Mouse (Mus musculus) limb, embryonic 10.5 days (tissue): ENCODE results near the gene Cradd. TPM values are rescaled to one million over a fixed set of nuclear protein-coding genes. Genes with fewer than 3 reads are reported as not detected.
A peak's percentile ranks its signal among the peaks of the same experiment; 100 is the strongest.

Source experiments
- DNase-seq: peaks from one replicate; pipeline ENCODE4 v3.0.0-alpha.2; 2017; ENCODE audit warnings: low spot score
- H3K27ac ChIP-seq: fragments of 300-500 bp; sonication (generic); 2 replicates; pipeline ENCODE4 v1.5.1; 2016; ENCODE audit warnings: mild to moderate bottlenecking
- H3K27me3 ChIP-seq: fragments of 300-500 bp; sonication (generic); 2 replicates; pipeline ENCODE4 v1.6.1; 2016; ENCODE audit warnings: low read depth, mild to moderate bottlenecking; ENCODE audit not compliant: poor library complexity, severe bottlenecking
- H3K36me3 ChIP-seq: fragments of 300-500 bp; sonication (generic); 2 replicates; pipeline ENCODE4 v1.6.1; 2016; ENCODE audit warnings: mild to moderate bottlenecking, moderate library complexity
- H3K4me1 ChIP-seq: fragments of 300-500 bp; sonication (generic); 2 replicates; pipeline ENCODE4 v1.6.1; 2016
- H3K4me3 ChIP-seq: fragments of 300-500 bp; sonication (generic); 2 replicates; pipeline ENCODE4 v1.5.1; 2016; ENCODE audit warnings: mild to moderate bottlenecking, moderate library complexity
- H3K9me3 ChIP-seq: fragments of 300-500 bp; sonication (generic); replicated peaks from 2 replicates; pipeline ENCODE4 v1.6.1; 2016; ENCODE audit warnings: mild to moderate bottlenecking
- WGBS: fragments of 180-500 bp; shearing (Covaris S2); methylation state at CpG from one replicate; pipeline ENCODE4 v1.1.7; 2016; 5-methylcytosine and 5-hydroxymethylcytosine counted together
- polyA plus RNA-seq: library from polyadenylated mRNA; unstranded; fragments of >200 nt; fragmentation: Nextera tagmentation; extraction: Ambion mirVana; gene quantifications from 2 replicates; pipeline ENCODE4 v1.2.1, GENCODE M21; 2016

The Cradd gene
- polyA plus RNA-seq, 1 experiment from 2014 or later, result 11.9 TPM

DNA sequence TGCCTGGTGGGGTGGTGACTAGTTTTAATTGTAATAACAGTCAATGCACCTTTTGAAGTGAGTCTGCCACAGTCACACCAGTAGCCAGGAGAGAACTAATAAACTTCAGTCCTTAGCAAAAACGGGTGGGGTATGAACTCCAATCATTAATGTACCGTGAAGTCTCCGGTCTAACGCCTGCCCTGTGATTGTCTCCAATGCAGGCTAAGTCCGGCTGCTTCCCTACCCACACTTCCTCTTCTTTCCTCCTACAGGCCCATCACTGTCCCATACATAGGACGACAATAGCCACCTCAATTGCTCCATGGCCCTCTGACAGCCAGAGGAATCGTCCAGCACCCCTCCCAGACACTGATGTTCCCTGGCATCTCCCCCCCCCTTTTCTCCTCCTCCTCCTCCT lies 67.8 kb downstream of the Cradd start:
- WGBS, result 48% methylated on average over 7 of the region's 7 CpGs
- no peak for DNase-seq
- H3K4me3 ChIP-seq, result no peak overlapping the region
- H3K9me3 ChIP-seq, result no peaks in the 10 kb centered on the region
- no peaks in the 10 kb centered on the region for H3K36me3 ChIP-seq
- H3K4me1 ChIP-seq, result peaks cover 36% of the 10 kb centered on the region
- H3K27ac ChIP-seq, result peak overlapping the region; percentile 71
- peaks cover 6% of the 10 kb centered on the region; the same call in 1 of the 2 replicates for H3K27me3 ChIP-seq

DNA sequence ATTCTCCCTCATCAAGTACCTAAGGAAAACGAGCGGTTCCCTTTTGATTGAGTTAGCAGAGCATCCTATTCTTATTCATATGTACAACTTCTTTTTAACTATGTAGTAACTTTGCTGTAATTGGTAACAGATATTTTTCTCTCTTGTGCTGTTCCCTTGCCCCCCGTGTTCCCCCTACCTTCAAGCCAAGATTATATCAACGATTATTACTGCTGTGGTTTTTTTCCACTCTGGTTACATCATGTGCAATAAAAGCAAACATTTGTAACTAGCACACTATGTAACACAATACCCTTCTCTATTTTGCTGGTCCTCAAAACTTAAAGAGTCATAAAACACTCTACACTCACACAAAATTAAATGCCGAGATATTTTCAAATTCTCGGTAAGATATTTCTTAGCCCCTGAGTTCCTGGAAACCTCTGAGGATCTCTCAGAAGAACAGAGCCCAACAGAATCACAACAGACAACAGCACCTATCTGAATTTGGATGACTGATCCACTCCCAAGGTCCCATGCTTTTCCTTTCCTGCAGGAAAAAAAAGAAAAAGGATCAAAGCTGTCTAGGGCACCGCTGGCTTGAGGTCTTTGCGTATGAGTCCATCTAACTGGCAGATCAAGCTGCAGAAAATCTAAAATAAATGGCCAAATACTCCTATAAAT lies 68.8 kb downstream of the Cradd start:
- no peaks in the 10 kb centered on the region for H3K36me3 ChIP-seq
- peaks cover 40% of the 10 kb centered on the region for H3K4me1 ChIP-seq
- no peaks in the 10 kb centered on the region for H3K9me3 ChIP-seq
- DNase-seq, result no peak
- 72% methylated on average over 8 of the region's 8 CpGs for WGBS
- no peak overlapping the region for H3K4me3 ChIP-seq
- no peak overlapping the region for H3K27ac ChIP-seq
- peaks cover 6% of the 10 kb centered on the region; the same call in 1 of the 2 replicates for H3K27me3 ChIP-seq

DNA sequence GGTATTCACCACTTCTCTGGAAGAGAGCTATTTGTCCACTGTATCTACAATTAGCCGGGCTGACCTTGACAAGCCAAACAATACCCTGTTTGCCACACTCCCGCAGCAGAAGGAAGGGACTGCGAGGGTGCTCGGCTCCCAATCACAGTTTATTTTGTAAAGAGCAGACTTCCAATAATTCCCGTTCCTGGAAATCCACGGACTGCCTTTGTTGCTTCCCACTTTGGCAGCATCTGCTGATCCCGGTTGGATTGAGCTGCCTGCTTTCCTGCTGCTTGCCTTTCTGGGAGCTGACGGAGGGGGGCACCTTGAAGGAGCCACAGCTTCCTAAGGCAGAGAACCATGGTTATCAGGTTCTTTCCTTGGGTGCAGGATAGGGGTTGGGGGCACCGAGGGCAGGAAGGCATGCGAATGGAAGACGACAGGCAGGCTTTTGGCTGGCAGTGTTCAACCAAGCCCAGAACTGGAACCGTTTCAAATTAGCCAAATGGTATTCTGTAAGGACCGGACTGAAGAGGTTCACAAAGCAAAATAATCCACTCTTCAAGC lies 69.4 kb downstream of the Cradd start:
- no peaks in the 10 kb centered on the region for H3K36me3 ChIP-seq
- WGBS, result 63% methylated on average over 13 of the region's 13 CpGs
- H3K4me1 ChIP-seq, result peaks cover 40% of the 10 kb centered on the region
- H3K27me3 ChIP-seq, result peaks cover 6% of the 10 kb centered on the region; the same call in 1 of the 2 replicates
- H3K27ac ChIP-seq, result peak overlapping the region; percentile 76
- DNase-seq, result no peak
- no peak overlapping the region for H3K4me3 ChIP-seq
- H3K9me3 ChIP-seq, result no peaks in the 10 kb centered on the region

DNA sequence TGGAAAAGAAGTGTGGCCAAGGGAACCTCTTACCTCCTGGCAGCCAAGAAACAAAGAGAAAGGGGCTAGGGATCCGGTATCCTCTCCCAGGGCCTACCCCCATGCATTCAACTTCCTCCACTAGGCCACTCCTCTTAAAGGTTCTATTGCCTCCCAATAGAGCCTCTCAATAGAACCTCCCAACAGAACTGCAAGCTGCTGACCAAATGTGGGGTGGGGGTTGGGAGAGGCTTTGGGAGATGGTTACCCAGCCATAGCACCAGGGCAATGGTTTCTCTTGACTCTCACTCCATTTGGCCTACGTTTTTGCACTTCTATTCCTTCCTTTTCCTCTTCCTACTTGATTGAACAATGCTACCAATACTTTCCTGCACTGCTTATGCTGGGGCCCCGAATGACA lies 69.9 kb downstream of the Cradd start:
- Histone ChIP-seq H3K27ac (peak overlapping the region; percentile 76; the same call in 1 of the 2 replicates), H3K4me1 (peaks cover 43% of the 10 kb centered on the region), H3K4me3 (no peak overlapping the region), H3K9me3 (no peaks in the 10 kb centered on the region), H3K27me3 (peaks cover 6% of the 10 kb centered on the region; the same call in 1 of the 2 replicates), H3K36me3 (no peaks in the 10 kb centered on the region)
- no peak for DNase-seq
- WGBS, result 69% methylated on average over 3 of the region's 3 CpGs

DNA sequence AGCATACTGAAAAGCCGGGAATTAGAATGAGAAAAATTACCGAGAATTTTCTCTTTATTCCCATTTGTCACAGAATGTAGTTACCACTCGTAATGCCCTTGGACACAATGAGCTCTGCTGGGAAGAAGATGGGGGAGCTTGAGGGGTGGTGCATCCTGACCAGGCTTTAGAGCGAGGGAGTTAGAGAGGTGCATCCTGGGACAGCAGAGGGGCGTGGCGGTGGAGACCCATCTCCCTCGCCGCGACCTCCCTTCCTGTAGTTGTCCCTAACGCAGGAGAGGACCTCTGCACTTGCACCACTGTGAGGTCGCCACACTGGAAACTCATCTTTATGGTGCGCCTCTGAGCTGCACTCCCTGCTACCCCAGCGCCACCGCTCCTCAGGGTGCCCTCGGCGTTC lies 72.3 kb downstream of the Cradd start:
- H3K4me1 ChIP-seq, result peaks cover 50% of the 10 kb centered on the region

DNA sequence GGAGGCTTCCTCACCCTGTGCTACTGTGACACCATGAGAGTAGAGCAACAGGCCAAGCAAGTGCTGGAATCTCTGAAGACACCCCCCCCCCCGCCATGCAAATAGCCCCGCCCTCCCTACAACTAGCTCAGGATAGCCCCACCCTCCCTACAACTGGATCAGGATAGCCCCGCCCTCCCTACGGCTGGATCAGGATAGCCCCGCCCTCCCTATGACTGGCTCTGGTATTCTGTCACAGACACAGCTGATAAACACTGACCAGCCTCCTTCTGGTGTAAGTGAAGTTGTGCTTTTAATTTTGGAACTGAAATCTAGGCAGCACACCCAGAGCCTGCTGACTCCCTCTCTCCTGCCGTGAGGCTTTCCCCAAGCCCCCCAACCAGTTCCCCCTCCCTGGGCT lies 75.6 kb downstream of the Cradd start:
- WGBS, result 43% methylated on average over 6 of the region's 6 CpGs

More for the DNA sequence above, 72.3 kb downstream of the Cradd start:
- Histone ChIP-seq H3K36me3 (no peaks in the 10 kb centered on the region), H3K27me3 (peaks cover 6% of the 10 kb centered on the region; the same call in 1 of the 2 replicates), H3K27ac (0 out of 2 replicates have a peak overlapping the region, but pooled peaks have one; percentile 36), H3K4me3 (no peak overlapping the region), H3K9me3 (no peaks in the 10 kb centered on the region)
- no peak for DNase-seq
- 66% methylated on average over 16 of the region's 16 CpGs for WGBS

DNA sequence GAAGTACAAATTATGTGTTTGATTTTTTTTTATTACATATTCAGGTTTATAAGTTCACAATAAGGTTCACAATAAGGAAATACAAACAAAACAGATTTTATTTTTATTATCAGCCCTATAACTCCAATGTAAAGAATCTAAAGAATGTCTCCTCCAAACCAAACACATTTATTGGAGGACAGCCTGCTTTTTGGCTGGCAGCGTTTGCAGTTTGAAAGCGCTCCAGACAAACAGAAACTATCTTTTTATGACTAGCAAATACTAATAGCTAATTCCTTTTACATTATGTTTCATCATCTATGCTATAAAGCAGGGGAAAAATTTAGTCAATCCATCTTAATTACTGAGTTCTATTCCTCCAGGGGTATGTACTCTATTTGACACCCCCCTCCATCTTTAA lies 77.2 kb downstream of the Cradd start:
- DNase-seq, result no peak
- no peak overlapping the region for H3K4me3 ChIP-seq
- H3K4me1 ChIP-seq, result peaks cover 26% of the 10 kb centered on the region
- H3K9me3 ChIP-seq, result no peaks in the 10 kb centered on the region
- H3K27me3 ChIP-seq, result peaks cover under 1% of the 10 kb centered on the region; the same call in 1 of the 2 replicates
- H3K36me3 ChIP-seq, result no peaks in the 10 kb centered on the region
- 80% methylated on average over 2 of the region's 2 CpGs for WGBS
- H3K27ac ChIP-seq, result no peak overlapping the region

More for the DNA sequence above, 75.6 kb downstream of the Cradd start:
- peaks cover 21% of the 10 kb centered on the region for H3K4me1 ChIP-seq
- H3K27ac ChIP-seq, result peak overlapping the region; percentile 67; the same call in 1 of the 2 replicates
- peaks cover 6% of the 10 kb centered on the region; the same call in 1 of the 2 replicates for H3K27me3 ChIP-seq
- no peaks in the 10 kb centered on the region for H3K9me3 ChIP-seq
- H3K4me3 ChIP-seq, result no peak overlapping the region
- DNase-seq, result no peak
- no peaks in the 10 kb centered on the region for H3K36me3 ChIP-seq

DNA sequence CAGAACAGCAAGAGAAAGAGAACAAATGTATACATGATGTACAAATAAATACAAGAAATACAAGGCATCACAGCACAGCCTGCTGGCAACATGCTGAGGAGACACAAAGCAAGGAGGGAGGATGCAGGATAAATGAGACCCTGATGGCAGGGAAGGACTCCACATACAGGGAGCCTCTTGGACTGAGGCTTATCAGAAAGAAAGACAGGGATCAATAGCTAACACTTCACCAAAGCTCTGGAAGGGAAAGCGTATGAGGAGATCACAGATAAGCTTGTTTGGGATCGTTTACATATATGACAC lies 78.3 kb downstream of the Cradd start:
- no peaks in the 10 kb centered on the region for H3K27me3 ChIP-seq
- no peak overlapping the region for H3K4me3 ChIP-seq
- no peak overlapping the region for H3K27ac ChIP-seq
- WGBS, result 79% methylated on average over 2 of the region's 2 CpGs
- H3K36me3 ChIP-seq, result no peaks in the 10 kb centered on the region
- H3K4me1 ChIP-seq, result peaks cover 25% of the 10 kb centered on the region
- DNase-seq, result no peak
- H3K9me3 ChIP-seq, result no peaks in the 10 kb centered on the region

DNA sequence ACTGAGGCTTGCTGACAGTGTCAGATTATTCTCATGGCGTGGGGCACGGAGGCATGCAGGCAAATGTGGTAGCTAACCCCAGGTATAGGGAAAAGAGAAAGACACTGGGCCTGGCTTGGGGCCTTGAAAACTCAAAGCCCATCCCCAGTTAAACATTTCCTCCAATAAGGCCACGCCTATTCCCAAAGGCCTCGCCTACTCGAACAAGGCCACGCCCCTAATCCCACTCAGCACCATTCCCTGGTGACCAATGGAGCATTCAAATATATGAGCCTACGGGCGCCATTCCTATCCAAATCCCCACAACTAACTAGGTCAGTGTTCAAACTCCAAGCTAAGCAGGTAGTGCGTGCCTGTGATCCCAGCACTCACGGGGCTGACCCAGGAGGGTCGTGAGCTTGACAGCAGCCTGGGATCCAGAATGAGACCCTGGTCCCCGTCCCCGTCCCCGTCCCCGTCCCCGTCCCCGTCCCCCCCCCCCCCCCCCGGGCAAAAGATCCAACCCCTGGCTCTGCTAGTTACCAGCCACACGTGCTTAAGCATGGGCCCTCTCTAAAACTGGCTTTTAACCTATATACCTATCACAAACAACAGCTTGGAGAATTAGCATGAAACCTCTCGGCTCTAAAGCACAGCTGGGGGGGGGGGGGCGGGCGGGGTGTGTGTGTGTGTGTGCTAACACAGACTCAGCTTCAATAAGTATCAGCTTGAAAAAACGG lies 78.8 kb downstream of the Cradd start:
- Histone ChIP-seq H3K4me1 (peaks cover 21% of the 10 kb centered on the region), H3K4me3 (no peak overlapping the region), H3K36me3 (no peaks in the 10 kb centered on the region), H3K27ac (no peak overlapping the region), H3K9me3 (no peaks in the 10 kb centered on the region), H3K27me3 (no peaks in the 10 kb centered on the region)
- WGBS, result 48% methylated on average over 21 of the region's 23 CpGs
- DNase-seq, result no peak

DNA sequence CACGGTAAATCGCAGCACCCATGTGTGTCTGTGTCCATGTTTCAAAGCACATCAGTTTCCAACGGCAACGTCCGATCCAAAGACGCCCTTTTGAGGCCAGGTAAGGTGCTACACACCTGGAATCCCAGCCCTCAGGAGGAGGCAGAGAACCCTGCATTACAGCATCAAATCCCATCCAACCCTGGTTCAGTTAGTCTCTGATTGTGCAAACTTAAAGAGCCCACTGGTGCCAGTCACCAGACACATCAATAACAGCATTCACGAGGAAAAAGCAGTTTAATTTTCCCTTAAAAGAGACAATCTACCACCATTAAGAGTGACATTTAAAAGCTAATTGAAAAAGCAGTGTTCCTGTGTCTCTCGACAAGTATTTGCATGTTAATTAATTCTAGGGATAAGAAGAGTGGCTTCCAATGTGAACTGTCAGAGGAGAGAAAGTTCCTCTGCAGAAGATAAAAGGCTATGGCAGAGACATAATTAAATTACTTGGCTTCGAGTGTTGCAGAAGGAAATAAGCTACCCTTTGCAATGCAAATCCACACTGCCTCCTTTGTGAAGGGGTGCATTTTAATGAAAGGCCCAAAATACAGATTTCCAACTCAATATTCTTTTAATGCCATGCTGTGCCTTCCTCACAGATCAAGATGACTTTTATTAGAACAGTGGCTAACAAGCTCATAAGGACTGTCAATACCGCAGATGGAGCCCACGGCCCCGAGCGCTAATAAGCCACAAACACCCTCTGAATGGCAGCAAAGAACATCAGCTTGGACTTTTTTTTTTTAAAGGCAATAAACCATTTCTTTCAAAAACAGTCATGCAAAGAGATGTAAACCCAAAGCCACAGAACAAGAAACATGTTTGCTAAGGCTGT lies 84.5 kb downstream of the Cradd start:
- H3K27ac ChIP-seq, result no peak overlapping the region
- WGBS, result 49% methylated on average over 13 of the region's 13 CpGs
- H3K36me3 ChIP-seq, result no peaks in the 10 kb centered on the region
- DNase-seq, result no peak
- no peak overlapping the region for H3K4me3 ChIP-seq
- no peaks in the 10 kb centered on the region for H3K9me3 ChIP-seq
- H3K27me3 ChIP-seq, result no peaks in the 10 kb centered on the region
- peaks cover 39% of the 10 kb centered on the region for H3K4me1 ChIP-seq

DNA sequence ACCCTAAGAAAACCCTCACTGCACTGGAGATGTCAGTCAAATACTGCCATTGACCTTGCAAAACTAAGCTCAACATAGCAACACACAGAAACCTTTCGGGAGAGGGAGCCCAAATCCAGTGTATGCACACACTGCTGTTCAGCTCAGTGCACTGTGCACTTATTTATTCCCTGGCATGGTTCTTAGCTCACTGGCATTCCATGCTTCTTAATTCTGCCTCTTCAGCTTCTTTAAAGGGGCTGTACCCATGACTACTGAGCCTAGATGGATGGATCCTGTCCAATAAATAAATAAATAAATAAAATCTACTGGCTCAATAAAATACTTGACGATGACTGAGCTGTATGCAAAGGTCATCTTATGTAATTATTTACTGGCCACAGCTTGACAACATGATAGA lies 85.3 kb downstream of the Cradd start:
- Histone ChIP-seq H3K4me1 (peaks cover 45% of the 10 kb centered on the region), H3K27ac (no peak overlapping the region), H3K9me3 (no peaks in the 10 kb centered on the region), H3K4me3 (no peak overlapping the region), H3K27me3 (no peaks in the 10 kb centered on the region), H3K36me3 (no peaks in the 10 kb centered on the region)
- no peak for DNase-seq
- WGBS, result 71% methylated on average over 2 of the region's 2 CpGs

DNA sequence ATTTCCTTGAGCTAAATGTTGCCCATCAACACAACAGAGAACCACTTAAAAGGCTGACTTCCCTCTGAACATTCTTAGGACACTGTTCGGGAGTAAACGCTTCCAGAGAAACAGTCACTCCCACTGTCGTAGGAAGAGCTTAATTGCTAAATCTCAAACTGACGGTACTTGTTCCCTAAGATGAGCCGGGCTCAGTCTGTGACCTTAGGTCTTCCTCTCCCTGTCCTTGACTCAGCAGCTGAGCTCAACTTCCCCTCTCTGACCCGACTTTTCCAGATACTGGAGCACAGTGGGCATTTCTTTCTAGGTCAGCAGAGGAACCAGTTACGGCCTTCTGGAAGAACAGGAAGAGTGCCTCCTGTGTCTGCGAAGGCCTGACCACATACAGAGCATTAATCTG lies 87.7 kb downstream of the Cradd start:
- Histone ChIP-seq H3K27ac (peak overlapping the region; percentile 39; the same call in 1 of the 2 replicates), H3K4me1 (peaks cover 49% of the 10 kb centered on the region), H3K27me3 (no peaks in the 10 kb centered on the region), H3K36me3 (no peaks in the 10 kb centered on the region), H3K9me3 (no peaks in the 10 kb centered on the region), H3K4me3 (no peak overlapping the region)
- DNase-seq, result no peak
- 47% methylated on average over 8 of the region's 8 CpGs for WGBS
